Mouse (Mus musculus): ENCODE results near the gene 1700012P22Rik.

1700012P22Rik gene

DNA sequence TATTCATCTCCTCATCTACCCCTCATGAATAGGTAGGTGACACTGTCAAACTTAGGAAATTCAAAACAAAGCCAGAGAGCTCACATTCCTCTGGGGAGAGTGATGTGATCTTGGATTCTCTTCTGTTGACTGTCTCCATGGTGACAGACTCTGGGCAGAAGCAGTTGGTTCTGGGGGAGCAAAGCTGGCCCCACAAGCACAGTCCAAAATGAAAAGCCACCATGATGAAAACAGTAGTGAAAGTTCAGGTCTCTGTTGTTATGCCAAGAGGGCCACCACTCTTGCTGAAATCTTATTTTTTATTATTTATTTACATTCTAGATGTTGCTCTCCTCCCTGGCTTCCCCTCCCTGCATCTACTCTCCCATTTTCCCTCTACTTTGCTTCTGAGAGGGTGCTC, at the start of gene 1700012P22Rik:
Gene 1700012P22Rik, minus strand, starts transcription at position 101 of the 400 bp plus-strand sequence.
- in situ Hi-C loops (cut with MboI, MseI), result no loop called here

- in situ Hi-C loops (cut with MboI, MseI), result no loop called here
These were observed 29.5 kb upstream of the 1700012P22Rik start for GRCm38 (mm10) chr4:144468091-144468490.

DNA sequence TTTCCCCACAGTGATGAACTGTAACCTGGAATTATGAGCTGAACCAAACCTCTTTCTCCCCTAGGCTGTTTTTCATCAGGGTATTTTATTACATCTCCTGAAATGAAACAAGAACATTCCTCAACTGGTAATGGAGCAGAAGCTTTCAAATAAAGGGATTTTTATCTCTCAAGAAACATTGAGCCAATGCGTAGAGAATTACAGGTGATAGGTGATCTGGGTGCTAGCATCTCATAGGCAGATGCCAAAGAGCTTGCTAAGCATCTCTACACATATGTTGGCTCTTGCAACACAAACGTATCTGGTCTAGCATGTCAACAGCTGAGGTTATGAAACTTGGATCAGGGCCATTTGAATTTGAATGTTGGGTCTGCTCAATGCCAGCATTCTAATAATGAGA, 26.6 kb upstream of the 1700012P22Rik start:
- in situ Hi-C loops (cut with MboI, MseI), result no loop called here

DNA sequence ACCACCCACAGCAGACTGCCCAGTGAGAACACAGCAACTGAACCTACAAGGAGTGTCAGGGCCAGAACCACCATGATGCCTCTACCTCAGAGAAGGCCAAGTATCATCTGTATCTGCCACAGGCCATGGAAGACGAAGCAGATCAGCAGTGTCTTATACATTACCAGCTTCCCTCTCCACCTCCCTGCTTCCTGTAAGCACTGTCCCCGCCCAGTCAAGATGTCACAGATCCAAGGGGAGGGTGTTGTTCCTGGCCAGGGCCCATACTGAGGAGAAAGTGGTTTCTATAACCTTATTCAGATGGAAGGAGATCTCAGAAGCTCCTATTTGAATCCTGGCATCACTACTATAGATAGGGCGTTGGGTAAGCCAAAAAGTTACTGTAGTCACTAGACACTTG, 25.1 kb upstream of the 1700012P22Rik start, which contains the start of gene Aadacl3:
Gene Aadacl3, minus strand, starts transcription at position 101 of the 400 bp plus-strand sequence.
- in situ Hi-C loops (cut with MboI, MseI), result no loop called here

DNA sequence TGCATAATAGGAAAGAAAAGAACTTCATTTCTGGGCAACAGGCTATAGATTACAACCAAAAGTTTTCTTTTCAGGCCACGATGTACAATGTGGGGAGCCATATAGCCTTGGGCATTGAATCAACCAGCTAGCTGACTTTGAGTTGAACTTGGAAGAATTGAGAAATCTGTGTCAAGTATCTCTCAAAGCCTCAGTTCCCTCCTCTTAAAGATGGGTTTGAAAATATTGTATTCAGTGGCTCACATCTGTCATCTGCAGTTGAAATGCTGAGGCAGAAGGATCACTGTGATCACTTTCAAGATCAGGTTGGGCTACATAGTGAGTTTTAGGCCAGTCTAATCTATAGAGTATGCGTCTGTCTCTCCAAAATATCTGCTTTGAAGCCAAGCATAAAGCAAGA, 14.6 kb upstream of the 1700012P22Rik start, which contains the start of gene Gm9944:
Gene Gm9944, minus strand, starts transcription at position 101 of the 400 bp plus-strand sequence.
- in situ Hi-C loops (cut with MboI, MseI), result no loop called here

DNA sequence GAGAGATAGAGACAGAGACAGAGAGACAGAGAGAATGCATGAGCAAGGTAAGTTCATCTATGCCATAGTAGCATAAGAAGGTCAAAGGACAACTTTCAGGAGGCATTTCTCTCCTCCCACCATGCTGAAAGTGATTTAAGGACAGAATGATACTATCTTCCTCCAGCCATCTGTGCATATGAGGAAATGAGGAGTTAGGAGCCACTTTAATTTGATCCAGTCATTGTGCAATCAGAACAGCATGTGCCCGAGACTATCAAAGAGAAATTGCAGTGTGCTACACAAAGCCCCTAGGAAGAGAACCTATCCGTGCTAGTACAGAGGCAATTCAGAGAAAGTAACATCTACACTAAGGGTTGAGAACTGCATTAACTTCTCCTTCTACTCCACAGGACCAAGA, 10.0 kb upstream of the 1700012P22Rik start:
- in situ Hi-C loops (cut with MboI, MseI), result no loop called here

- in situ Hi-C loops (cut with MboI, MseI), result no loop called here
These were observed 3.0 kb upstream of the 1700012P22Rik start for GRCm38 (mm10) chr4:144441582-144441981.

DNA sequence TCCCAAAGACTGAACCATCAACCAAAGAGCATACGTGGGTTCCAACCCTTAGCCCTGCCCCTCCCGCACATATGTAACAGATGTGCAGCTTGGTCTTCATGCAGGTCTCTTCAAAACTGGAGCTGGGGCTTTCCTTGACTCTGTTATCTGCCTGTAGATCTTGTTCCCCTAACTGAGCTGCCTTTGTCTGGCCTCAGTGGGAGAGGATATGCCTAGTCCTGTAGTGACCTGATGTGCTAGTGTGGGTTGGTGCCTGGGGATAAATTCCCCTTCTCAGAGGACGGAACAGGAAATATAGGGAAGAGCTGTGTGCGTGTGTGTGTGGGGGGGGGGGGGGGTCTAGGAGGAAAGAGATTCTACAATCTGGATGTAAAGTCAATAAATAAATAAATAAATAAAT, 2.5 kb upstream of the 1700012P22Rik start:
- in situ Hi-C loops (cut with MboI, MseI), result no loop called here

GRCm38 (mm10) chr4:144433216-144433615, 5.4 kb downstream of the 1700012P22Rik start:
- in situ Hi-C loops (cut with MboI, MseI), result no loop called here

DNA sequence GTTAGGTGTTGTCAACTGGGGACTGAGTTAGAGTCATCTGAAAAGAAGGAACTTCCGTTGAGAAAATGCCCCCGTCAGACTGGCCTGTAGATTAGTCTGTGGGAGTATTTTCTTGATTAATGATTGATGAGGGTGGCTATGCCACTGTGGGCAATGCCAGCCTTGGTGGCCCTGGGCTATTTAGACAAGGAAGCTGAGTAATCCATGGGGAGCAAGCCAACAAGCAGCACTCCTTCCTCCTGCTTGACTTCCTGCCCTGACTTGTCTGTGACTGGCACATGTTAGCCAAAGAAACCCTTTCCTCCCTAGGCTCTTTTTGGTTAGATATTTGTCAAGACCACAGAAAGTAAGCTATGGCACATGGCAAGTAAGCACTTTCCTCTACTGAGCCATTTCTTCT, 7.8 kb downstream of the 1700012P22Rik start:
- in situ Hi-C loops (cut with MboI, MseI), result no loop called here

GRCm38 (mm10) chr4:144428868-144429267, 9.7 kb downstream of the 1700012P22Rik start:
- in situ Hi-C loops (cut with MboI, MseI), result no loop called here

- in situ Hi-C loops (cut with MboI, MseI), result no loop called here
These were observed 14.0 kb downstream of the 1700012P22Rik start for GRCm38 (mm10) chr4:144424590-144424989.

- in situ Hi-C loops (cut with MboI, MseI), result no loop called here
These were observed 17.9 kb downstream of the 1700012P22Rik start for GRCm38 (mm10) chr4:144420644-144421043.

- in situ Hi-C loops (cut with MboI, MseI), result no loop called here
These were observed 30.3 kb downstream of the 1700012P22Rik start, which contains the start of gene Pramef12 for GRCm38 (mm10) chr4:144408290-144408689. Pramef12 (minus strand) TSS chr4:144408464.

DNA sequence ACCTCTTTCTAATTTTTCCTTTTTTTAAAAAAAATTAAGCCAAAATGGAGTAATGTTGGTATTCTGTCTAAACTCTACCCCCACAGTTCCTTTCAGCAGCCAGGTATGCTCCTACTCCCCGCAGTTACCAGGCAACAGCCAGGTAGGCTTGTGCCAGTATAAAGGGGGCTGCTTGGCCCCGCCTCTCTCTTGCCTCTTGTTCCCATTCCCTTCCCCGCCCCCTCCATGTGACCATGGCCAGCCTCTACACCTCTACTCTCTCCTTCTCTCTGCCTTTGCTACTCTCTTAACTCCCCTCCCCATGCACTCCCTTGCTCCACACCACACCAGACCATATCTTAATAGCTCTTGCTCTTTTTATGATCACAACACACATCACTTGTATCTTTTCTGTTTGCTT, 32.3 kb downstream of the 1700012P22Rik start:
- in situ Hi-C loops (cut with MboI, MseI), result no loop called here

- in situ Hi-C loops (cut with MboI, MseI), result no loop called here
These were observed 34.0 kb downstream of the 1700012P22Rik start for GRCm38 (mm10) chr4:144404456-144405086.

DNA sequence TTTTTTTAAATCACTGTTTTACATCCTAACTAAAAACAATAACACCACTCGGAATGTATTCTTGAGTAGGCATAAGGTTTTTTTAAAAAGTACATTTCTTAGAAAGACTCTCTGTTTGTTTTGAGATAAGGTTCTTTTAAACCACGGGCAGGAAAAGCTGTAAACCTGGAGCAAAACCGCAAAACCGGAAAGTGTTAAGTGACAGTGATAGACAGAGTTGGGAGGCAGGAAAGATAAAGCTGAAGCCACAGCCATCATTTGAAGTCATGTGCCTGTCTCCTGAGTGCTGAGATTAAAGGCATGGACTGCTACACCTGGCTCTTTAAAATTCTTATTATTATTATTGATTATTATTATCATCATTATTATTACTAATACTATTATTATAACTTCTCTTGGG, 35.9 kb downstream of the 1700012P22Rik start:
- in situ Hi-C loops (cut with MboI, MseI), result no loop called here

GRCm38 (mm10) chr4:144396316-144396715, 42.3 kb downstream of the 1700012P22Rik start:
- in situ Hi-C loops (cut with MboI, MseI), result no loop called here

GRCm38 (mm10) chr4:144377911-144378310, 60.7 kb downstream of the 1700012P22Rik start, which contains the start of gene Pramef20:
Pramef20 (minus strand) TSS chr4:144377933.
- in situ Hi-C loops (cut with MboI, MseI), result no loop called here

Measured in T-helper 17 cell (primary cell).